Mouse (Mus musculus): ENCODE measurements around the gene Trappc13.

GRCm38 (mm10) chr13:104110526-104110925 is 67.7 kb downstream of the Trappc13 start:
- TF ChIP-seq CTCF (conservative IDR thresholded peaks at IDR 0.05; ENCODE audit: insufficient read depth, insufficient read length, low read depth, low read length) (no peak), POLR2A (IDR thresholded peaks at IDR 0.05; ENCODE audit: low read depth, low read length) (no peak)

Measured in kidney, adult 2 months (tissue).